Mouse (Mus musculus): ENCODE data around the gene Amh. TPM values are rescaled to one million over a fixed set of nuclear protein-coding genes. Genes with fewer than 3 reads are reported as not detected.
A peak's percentile ranks its signal among the peaks of the same experiment; 100 is the strongest.

The Amh gene
- total RNA-seq, 1 experiment from 2014 or later = 0.81 TPM

GRCm38 (mm10) chr10:80843087-80843930 is 38.3 kb downstream of the Amh start:
- ATAC-seq (ENCODE audit: extremely low read depth, insufficient number of reproducible peaks, low FRiP score, poor library complexity, severe bottlenecking) = no peak

- ATAC-seq (ENCODE audit: extremely low read depth, insufficient number of reproducible peaks, low FRiP score, poor library complexity, severe bottlenecking) = no peak
Observed at GRCm38 (mm10) chr10:80843931-80844547, 39.0 kb downstream of the Amh start, which contains the start of gene Lingo3. Lingo3 (minus strand) TSS chr10:80844039.

GRCm38 (mm10) chr10:80845055-80845693 is 40.1 kb downstream of the Amh start:
- no peak for ATAC-seq (ENCODE audit: extremely low read depth, insufficient number of reproducible peaks, low FRiP score, poor library complexity, severe bottlenecking)

- no peak for ATAC-seq (ENCODE audit: extremely low read depth, insufficient number of reproducible peaks, low FRiP score, poor library complexity, severe bottlenecking)
Observed at GRCm38 (mm10) chr10:80845732-80846131, 40.7 kb downstream of the Amh start.

GRCm38 (mm10) chr10:80848571-80848970 is 43.5 kb downstream of the Amh start:
- ATAC-seq (ENCODE audit: extremely low read depth, insufficient number of reproducible peaks, low FRiP score, poor library complexity, severe bottlenecking) = peak; percentile 50

GRCm38 (mm10) chr10:80854913-80855748 is 50.1 kb downstream of the Amh start, which contains the start of the genes Lsm7 and Sppl2b:
Lsm7 (minus strand) TSS chr10:80855209.
Sppl2b (plus strand) TSS chr10:80855275.
- ATAC-seq (ENCODE audit: extremely low read depth, insufficient number of reproducible peaks, low FRiP score, poor library complexity, severe bottlenecking) = peak; percentile 77

GRCm38 (mm10) chr10:80855749-80856073 is 50.7 kb downstream of the Amh start:
- no peak for ATAC-seq (ENCODE audit: extremely low read depth, insufficient number of reproducible peaks, low FRiP score, poor library complexity, severe bottlenecking)

- ATAC-seq (ENCODE audit: extremely low read depth, insufficient number of reproducible peaks, low FRiP score, poor library complexity, severe bottlenecking) = no peak
Observed at GRCm38 (mm10) chr10:80856267-80856666, 51.2 kb downstream of the Amh start.

GRCm38 (mm10) chr10:80856908-80857307 is 51.9 kb downstream of the Amh start:
- no peak for ATAC-seq (ENCODE audit: extremely low read depth, insufficient number of reproducible peaks, low FRiP score, poor library complexity, severe bottlenecking)

Other genes with a start within 250 kb of the Amh start
- gene Rexo1, start 243.7 kb upstream of the Amh start, total RNA-seq (2017) = 29.3 and 35.4 TPM in 2 replicates
- 6.5 and 8.0 TPM in 2 replicates for gene Klf16, start 227.9 kb upstream of the Amh start, total RNA-seq (2017)
- 26.4 and 33.0 TPM in 2 replicates for gene Abhd17a, start 214.9 kb upstream of the Amh start, total RNA-seq (2017)
- 11.2 and 13.3 TPM in 2 replicates for gene Scamp4, start 202.4 kb upstream of the Amh start, total RNA-seq (2017)
- not detected in 2 replicates for gene Adat3, start 202.4 kb upstream of the Amh start, total RNA-seq (2017)
- gene Gm49322, start 199.2 kb upstream of the Amh start, total RNA-seq (2017) = 0.74 and 1.3 TPM in 2 replicates
- 216 and 221 TPM in 2 replicates for gene Csnk1g2, start 182.4 kb upstream of the Amh start, total RNA-seq (2017)
- gene Btbd2, start 148.2 kb upstream of the Amh start, total RNA-seq (2017) = 21.4 and 22.8 TPM in 2 replicates
- gene Mknk2, start 127.1 kb upstream of the Amh start, total RNA-seq (2017) = 105 and 113 TPM in 2 replicates
- gene Mob3a, start 103.3 kb upstream of the Amh start, total RNA-seq (2017) = 171 and 197 TPM in 2 replicates
- 32.9 and 46.6 TPM in 2 replicates for gene Izumo4, start 103.1 kb upstream of the Amh start, total RNA-seq (2017)
- 142 and 173 TPM in 2 replicates for gene Ap3d1, start 63.0 kb upstream of the Amh start, total RNA-seq (2017)
- gene Dot1l, start 50.0 kb upstream of the Amh start, total RNA-seq (2017) = 18.0 and 21.4 TPM in 2 replicates
- gene Sf3a2, start 7.0 kb upstream of the Amh start, total RNA-seq (2017) = 15.5 and 20.4 TPM in 2 replicates
- 50.4 and 52.8 TPM in 2 replicates for gene Plekhj1, start 6.6 kb upstream of the Amh start, total RNA-seq (2017)
- not detected in 2 replicates for gene Jsrp1, start 8.3 kb downstream of the Amh start, total RNA-seq (2017)
- 227 and 271 TPM in 2 replicates for gene Oaz1, start 21.4 kb downstream of the Amh start, total RNA-seq (2017)
- not detected in 2 replicates for gene Lingo3, start 38.8 kb downstream of the Amh start, total RNA-seq (2017)
- 50.7 and 60.8 TPM in 2 replicates for gene Lsm7, start 50.0 kb downstream of the Amh start, total RNA-seq (2017)
- 13.3 and 20.7 TPM in 2 replicates for gene Sppl2b, start 50.0 kb downstream of the Amh start, total RNA-seq (2017)
- gene Tmprss9, start 66.6 kb downstream of the Amh start, total RNA-seq (2017) = not detected in 2 replicates
- gene Timm13, start 95.7 kb downstream of the Amh start, total RNA-seq (2017) = 15.1 and 23.1 TPM in 2 replicates
- gene Lmnb2, start 113.0 kb downstream of the Amh start, total RNA-seq (2017) = 8.0 and 11.8 TPM in 2 replicates
- 59.9 and 63.2 TPM in 2 replicates for gene Gadd45b, start 124.8 kb downstream of the Amh start, total RNA-seq (2017)
- gene Gng7, start 209.7 kb downstream of the Amh start, total RNA-seq (2017) = not detected in 2 replicates
- gene Diras1, start 220.4 kb downstream of the Amh start, total RNA-seq (2017) = not detected in 2 replicates
- 8.6 and 19.5 TPM in 2 replicates for gene Slc39a3, start 232.2 kb downstream of the Amh start, total RNA-seq (2017)

Data from neutrophil, adult 5-6 weeks (primary cell).